Mouse (Mus musculus) naive thymus-derived CD4-positive, alpha-beta T cell, adult 5 months (primary cell): ENCODE data around the gene Tanc1. TPM values are rescaled to one million over a fixed set of nuclear protein-coding genes. Genes with fewer than 3 reads are reported as not detected.

Experiments used
- polyA plus RNA-seq: library from polyadenylated mRNA; unstranded; fragments of 100-300 nt; shearing (Covaris generic); gene quantifications from one replicate; pipeline ENCODE4 v1.2.1, GENCODE M21; 2017

Tanc1 gene
- polyA plus RNA-seq, result 52.1 TPM

GRCm38 (mm10) chr2:59611831-59612732 lies at the start of gene Tanc1:
TSS of gene Tanc1 (plus strand) at chr2:59612042.

GRCm38 (mm10) chr2:59881831-59882741 lies 270.2 kb downstream of the Tanc1 start, which contains the start of gene Wdsub1:
TSS of gene Wdsub1 (minus strand) at chr2:59882591.

Other genes starting within 250 kb of the Tanc1 start
- gene Dapl1, start 127.4 kb upstream of the Tanc1 start, polyA plus RNA-seq, result 312 TPM